Mouse (Mus musculus) monocyte, adult 59 days (primary cell): Measurements from ENCODE around the gene Tmem94. TPM values are rescaled to one million over a fixed set of nuclear protein-coding genes. Genes with fewer than 3 reads are reported as not detected.

ENCODE experiments used
- total RNA-seq, 2 experiments: library from RNA; stranded (reverse); gene quantifications; one replicate each; pipeline ENCODE4 v1.2.4; 2023

The Tmem94 gene
- total RNA-seq: 10 to 100 TPM; 54.7 to 60.5 TPM

GRCm38 (mm10) chr11:115765103-115765606 is at the start of gene Tmem94:
Gene Tmem94, plus strand, starts transcription at chr11:115765433.

GRCm38 (mm10) chr11:115813507-115814296 is 48.5 kb downstream of the Tmem94 start, which contains the start of gene Caskin2:
Gene Caskin2, minus strand, starts transcription at chr11:115813639.

DNA sequence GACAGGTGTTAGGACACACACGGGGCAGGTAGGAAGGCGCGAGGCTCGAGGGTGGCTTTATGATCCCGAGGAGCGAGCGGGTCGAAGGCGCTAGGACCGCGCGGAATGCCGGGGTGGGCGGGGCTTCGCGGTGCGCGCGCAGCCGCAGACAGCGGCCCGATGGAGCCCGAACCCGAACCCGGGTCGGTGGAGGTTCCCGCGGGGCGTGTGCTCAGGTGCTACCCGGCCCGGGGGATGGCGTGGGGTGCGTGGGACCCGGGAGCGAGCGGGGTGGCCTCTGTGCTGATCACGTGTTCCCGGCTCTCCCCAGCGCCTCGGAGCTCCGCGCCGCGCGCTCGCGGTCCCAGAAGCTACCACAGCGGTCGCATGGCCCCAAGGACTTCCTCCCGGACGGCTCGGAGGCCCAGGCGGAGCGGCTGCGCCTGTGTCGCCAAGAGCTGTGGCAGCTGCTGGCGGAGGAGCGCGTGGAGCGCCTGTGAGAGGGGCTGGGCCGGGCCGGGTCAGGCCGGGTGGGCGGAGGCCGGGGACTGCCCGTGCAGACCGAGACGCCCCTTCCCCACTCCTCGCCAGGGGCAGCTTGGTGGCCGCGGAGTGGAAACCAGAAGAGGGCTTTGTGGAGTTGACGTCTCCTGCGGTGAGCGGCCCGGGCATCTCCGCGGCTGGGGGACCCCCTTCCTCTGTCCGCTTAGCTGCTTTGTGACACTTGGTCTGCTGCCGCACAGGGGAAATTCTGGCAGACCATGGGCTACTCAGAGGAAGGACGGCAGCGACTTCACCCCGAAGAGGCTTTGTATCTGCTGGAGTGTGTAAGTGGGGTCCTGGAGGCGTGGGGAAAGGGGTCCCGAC is 49.6 kb downstream of the Tmem94 start, which contains the start of gene Tsen54:
TSS of gene Tsen54 (plus strand) at position 120 of the 846 bp plus-strand sequence.

DNA sequence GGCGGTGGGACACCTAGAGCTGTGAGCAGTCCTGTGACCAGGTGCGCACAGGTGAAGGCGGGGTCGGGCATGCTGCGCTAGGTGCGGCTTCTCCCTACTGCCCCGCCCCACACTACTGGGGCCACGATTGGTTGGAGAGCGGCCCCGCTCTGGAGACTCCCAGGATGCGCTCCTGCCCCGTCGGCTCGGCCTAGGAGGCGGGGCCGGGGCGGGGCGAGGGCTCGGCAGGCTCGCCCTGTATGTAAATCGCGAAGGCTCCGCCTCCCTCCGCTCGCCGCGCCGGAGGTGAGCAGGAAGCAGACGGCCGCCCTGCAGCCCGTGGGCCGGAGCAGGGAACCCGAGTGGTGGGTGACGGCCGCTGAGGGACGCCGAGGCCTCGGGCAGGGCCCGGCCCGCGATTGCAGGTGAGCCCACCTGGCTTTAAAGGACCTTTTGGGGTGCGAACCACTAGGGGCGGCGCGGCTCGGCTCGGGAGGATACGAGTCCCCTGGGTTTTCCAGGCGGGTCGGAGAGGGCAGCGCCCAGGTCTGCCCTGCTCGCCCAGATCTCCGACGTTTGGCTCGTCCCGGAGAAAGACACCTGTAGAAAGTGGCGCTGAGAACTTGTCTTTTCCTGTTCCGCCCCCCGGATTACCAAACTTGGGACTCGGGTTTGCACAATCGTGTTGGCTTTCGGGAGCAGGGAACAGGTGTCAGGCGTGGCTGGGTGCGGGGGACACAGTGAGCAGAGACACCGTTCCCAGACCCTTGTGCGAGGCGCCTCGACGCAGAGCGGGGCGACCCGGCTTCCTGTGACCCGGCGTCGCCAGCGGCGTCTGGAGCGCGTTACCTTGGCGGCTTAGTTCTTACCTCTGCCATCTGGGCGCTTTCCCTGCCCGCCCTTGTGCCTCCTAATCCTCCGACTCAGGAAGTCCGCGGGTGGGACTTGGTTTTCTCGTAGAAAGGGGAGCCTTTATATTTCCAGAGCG is 58.8 kb downstream of the Tmem94 start, which contains the start of gene Llgl2:
TSS of gene Llgl2 (plus strand) at position 276 of the 967 bp plus-strand sequence.

Other genes with a start within 250 kb of the Tmem94 start
- gene Sumo2, start 229.2 kb upstream of the Tmem94 start, total RNA-seq: 100 to 1,000 TPM; 185 to 191 TPM
- gene Nup85, start 201.0 kb upstream of the Tmem94 start, total RNA-seq: 10 to 100 TPM; 32.4 to 40.1 TPM
- 10 to 100 TPM; 19.5 to 22.1 TPM for gene Mrps7, start 161.5 kb upstream of the Tmem94 start, total RNA-seq
- gene Gga3, start 161.4 kb upstream of the Tmem94 start, total RNA-seq: 10 to 100 TPM; 74.0 to 86.5 TPM
- gene Mif4gd, start 152.5 kb upstream of the Tmem94 start, total RNA-seq: 10 to 100 TPM; 42.1 to 46.5 TPM
- gene Slc25a19, start 137.1 kb upstream of the Tmem94 start, total RNA-seq: 10 to 100 TPM; 36.3 to 40.4 TPM
- gene Grb2, start 56.8 kb upstream of the Tmem94 start, total RNA-seq: 100 to 1,000 TPM; 226 to 238 TPM
- gene Caskin2, start 48.2 kb downstream of the Tmem94 start, total RNA-seq: 1 to 10 TPM; 1.2 to 1.3 TPM
- gene Tsen54, start 49.3 kb downstream of the Tmem94 start, total RNA-seq: 10 to 100 TPM; 17.0 to 17.7 TPM
- gene Llgl2, start 58.6 kb downstream of the Tmem94 start, total RNA-seq: 10 to 100 TPM in 1 of 2 experiments, 1 to 10 TPM in 1; 8.1 to 14.9 TPM
- not detected for gene Myo15b, start 93.0 kb downstream of the Tmem94 start, total RNA-seq
- gene Smim5, start 134.5 kb downstream of the Tmem94 start, total RNA-seq: 10 to 100 TPM; 22.9 to 25.2 TPM
- gene Smim6, start 146.6 kb downstream of the Tmem94 start, total RNA-seq: 1 to 10 TPM; 2.4 to 5.0 TPM
- 10 to 100 TPM; 25.9 to 34.3 TPM for gene Sap30bp, start 167.8 kb downstream of the Tmem94 start, total RNA-seq
- gene Recql5, start 168.0 kb downstream of the Tmem94 start, total RNA-seq: 10 to 100 TPM; 23.9 to 26.2 TPM
- gene Itgb4, start 209.3 kb downstream of the Tmem94 start, total RNA-seq: 1 to 10 TPM in 1 of 2 experiments, not detected in 1; 1.6 TPM
- gene Galk1, start 247.3 kb downstream of the Tmem94 start, total RNA-seq: 10 to 100 TPM in 1 of 2 experiments, 1 to 10 TPM in 1; 9.6 to 10.4 TPM